Mouse (Mus musculus) v-Abl transformed pro-B cells (cell line): ENCODE data around the gene Sema4d.

Experiments used
- in situ Hi-C, 2 experiments: fragments of 400-800 bp; cut with MboI; formaldehyde crosslinking; loops; one replicate each; pipeline ENCODE4 v1.15.1; 2025; ENCODE audit not compliant: unreplicated experiment in 2 of 2

The Sema4d gene

DNA sequence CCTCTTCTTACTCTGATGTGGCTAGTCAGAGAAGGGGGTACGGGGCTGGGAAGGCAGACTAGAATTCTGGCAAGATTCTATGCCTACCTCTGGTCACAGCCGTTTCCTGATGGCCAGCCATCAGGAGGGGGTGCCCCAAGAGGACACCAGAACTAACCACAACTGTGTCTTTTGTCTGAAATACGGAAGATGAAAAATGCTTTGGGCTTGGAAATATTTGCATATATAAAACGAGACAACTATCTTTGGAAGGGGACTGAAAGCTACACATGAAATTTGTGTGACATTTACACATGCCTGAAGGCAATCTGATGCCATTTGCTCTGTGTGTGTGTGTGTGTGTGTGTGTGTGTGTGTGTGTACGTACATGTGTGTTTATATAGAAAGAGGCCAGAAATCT, 89.7 kb downstream of the Sema4d start:
- in situ Hi-C loops = no loop called here

DNA sequence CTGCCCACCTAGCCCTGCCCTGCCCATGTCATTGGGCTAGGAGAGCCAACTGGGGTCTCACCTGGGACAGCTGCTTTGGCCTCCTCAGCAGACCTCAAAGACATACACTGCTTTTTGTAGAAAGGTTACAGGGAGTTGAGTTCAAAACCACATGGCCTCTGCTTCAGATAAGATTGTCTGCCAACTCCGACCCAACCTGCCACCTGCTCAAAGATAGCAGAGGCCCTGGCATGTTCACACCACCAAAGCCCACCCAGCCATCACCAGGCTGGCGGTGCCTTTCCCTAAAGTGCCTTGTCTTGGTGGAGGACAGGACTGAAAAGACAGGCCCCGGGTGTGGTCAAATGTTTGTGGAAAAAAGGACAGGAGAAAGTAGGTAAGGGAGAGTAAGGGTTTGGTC, 95.2 kb downstream of the Sema4d start:
- in situ Hi-C loops = no loop called here

DNA sequence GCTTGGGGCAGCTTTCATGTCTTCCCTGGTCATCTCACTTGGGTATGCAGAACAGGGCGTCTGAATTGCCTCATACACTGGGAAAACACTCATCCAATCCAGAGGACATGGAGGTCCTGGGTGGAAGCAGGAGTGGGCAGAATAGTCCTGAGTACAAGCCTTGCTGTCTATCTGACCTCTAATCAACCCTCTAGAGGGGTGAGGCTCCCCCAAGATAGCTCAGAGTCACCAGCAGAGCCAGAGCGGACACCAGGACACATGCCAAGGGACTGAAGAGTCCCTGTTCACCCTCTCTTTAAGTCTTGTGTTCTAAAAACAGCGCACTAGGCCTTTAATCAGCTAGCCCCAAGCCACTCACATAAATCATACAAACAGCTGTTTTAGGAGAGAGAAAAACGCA, 95.7 kb downstream of the Sema4d start:
- in situ Hi-C loops = no loop called here

DNA sequence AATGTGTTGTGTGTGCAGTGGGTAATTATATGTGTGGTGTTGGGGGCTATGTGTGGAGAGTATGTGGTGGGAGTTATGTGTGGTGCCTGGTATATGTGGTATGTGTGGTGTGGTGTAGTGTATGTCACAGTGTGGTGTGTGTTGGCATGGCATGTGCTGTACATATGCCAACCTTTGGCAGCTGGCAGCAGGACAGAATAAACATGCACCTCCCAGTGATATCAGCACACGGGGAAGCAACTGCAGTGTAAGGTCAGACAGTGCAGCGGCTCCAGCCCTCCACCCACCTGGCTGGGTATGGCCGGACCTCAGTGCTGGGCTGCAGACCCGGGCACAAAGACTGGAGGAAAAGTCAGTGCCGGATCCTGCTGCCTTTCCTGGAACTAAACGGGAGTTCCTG, 96.1 kb downstream of the Sema4d start:
- in situ Hi-C loops = no loop called here

DNA sequence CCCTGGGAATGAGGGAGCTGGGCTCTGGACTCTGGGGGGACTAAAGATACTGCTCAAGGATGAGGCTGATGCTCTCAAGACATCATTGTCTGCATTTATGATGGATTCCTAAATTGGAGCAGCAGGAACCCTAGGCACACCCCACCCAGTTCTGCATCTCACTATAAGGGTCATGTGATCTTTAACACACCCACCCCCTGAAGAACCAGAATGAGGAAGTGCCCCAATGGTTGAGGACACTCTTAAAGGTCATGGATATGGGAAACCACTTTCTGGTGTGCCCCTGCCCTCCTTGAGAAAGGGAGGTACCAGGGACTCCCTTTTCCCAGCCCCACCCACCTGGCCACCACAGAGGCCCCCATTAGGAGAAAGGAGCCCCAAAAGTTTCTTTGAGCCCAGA, 97.1 kb downstream of the Sema4d start:
- in situ Hi-C loops = no loop called here

DNA sequence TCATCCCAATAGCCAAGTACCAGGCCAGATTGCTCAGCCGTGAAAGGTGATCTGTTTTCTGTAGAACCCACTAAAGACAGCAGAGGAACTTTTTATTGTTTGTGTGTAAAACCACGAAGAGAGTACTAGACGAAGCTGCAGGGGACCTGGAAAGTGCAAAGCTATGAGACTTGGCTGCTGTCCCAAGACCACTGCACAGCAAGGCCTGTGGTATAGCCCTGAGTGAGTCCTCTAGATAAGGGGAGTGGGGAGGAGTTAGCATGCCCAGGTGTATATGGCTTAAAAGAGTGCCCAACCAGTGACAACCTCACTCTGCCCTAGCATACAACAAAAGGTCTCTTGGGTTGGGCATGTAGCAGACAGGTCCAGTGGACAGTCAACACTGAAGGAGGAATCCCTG, 104.9 kb downstream of the Sema4d start:
- in situ Hi-C loops = loop anchor here in 1 of 2 experiments (5.0 kb wide), 1 partner anchor 124 kb away; no protein-coding TSS in a partner anchor

DNA sequence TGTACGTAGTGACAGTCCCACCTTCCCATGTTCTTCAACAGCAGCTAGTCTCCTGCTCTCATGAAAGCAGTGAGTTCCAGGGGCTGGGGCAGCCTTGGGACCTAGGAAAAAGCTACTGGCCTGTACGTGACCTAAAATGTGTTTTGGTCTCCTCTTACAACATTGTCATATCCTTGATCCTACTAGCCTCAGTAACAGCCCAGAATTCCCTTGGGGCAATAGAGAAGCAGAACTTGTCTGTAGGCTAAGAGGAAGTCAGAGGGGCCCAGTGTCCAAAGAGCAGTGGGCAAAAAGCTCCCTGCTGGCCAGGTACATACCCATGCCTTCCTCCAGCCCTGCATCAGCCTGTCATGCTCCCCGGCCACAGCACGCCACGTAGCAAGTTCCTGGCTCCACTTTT, 106.6 kb downstream of the Sema4d start:
- in situ Hi-C loops = loop anchor here in 1 of 2 experiments (5.0 kb wide), 1 partner anchor 125 kb away; no protein-coding TSS in a partner anchor

DNA sequence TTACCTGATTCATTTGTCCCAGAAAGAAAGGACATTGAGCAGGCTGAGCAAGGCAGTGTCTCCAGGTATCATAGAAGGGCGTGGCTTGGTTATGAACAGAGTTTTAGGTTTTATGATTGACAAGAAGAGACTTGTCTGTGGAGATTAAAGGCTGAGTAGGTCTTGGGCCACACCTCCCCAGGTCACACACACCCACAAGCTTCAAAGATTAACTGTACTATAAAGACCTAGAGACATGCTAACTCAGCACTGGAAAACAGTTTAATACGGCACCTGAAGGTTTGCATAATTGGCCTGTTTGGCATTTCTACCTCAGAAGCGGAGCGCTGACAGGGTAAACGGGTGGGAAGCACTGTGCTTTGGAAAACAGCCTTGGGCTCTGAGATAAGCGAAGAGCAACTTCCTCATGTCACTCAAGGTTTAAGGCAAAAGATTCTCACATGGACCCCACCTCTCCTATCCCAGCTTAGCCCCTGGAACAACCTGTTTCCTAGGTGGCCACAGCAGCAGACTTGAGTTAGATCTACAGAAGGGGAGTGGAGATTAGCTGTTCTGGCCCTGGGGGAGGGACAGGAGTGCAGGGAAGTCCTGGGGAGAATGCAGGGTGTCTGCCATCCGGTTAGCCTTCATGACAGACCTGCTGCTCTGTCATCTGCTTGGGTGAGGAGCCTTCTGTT, 108.1 kb downstream of the Sema4d start:
- in situ Hi-C loops = loop anchor here in 1 of 2 experiments (5.0 kb wide), 1 partner anchor 127 kb away; no protein-coding TSS in a partner anchor

DNA sequence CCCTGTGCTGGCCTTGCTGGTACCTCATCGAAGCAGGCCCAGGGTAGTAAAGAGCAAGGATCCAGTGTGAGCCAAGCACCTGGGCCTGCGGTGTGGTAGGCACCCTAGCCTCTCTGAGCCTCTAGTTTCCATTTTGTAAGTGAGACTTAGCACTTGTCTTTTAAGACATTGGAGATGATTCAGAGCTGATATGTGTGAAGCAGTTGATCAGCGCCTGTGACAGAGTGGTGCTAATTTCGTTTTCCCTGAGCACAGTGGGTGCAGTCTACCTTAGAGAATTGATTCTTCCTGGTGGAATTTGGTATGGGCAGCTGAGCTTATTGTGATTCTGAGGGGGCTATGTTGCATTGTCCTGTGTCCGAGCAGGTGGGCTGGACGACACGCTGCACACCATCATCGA, 111.9 kb downstream of the Sema4d start:
- in situ Hi-C loops = no loop called here

DNA sequence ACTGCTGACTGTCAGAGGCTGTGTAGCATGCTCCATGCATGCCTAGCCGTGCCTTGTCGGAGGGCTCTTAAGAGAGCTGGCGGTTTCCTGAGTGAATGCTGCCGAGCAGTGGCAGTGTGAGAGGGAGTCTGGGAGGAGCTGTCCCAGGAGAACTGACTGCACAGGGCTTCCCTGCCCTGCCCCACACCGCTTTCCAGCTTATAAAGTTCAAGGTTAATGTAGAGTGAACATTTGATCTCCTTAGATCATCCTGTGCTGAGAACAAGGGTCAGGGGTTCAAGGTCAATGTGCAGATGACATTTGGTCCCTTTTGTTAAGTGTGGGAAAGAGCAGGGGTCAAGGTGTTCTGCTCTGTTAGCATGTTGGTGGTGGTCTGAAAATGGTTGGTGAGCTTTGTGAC, 112.5 kb downstream of the Sema4d start:
- in situ Hi-C loops = no loop called here

DNA sequence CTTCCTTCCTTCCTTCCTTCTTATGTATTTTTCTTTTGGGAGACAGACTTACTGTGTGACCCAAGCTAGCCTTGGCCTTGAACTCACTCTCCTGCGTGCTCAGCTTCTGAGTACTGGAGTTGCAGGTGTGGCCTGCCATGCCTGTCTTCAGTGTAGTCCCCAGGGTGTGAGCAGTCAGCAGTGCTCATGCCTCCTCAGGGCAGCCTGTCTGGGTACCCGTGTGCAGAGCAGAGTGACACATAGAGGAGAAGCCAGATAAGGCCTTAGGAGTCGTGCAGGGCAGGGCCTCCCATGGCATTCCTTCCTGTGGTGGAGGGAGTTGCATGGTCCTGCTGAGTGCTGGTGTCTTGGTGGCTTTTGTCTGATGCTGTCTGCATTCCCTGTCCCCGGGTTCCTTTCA, 114.2 kb downstream of the Sema4d start:
- in situ Hi-C loops = no loop called here

DNA sequence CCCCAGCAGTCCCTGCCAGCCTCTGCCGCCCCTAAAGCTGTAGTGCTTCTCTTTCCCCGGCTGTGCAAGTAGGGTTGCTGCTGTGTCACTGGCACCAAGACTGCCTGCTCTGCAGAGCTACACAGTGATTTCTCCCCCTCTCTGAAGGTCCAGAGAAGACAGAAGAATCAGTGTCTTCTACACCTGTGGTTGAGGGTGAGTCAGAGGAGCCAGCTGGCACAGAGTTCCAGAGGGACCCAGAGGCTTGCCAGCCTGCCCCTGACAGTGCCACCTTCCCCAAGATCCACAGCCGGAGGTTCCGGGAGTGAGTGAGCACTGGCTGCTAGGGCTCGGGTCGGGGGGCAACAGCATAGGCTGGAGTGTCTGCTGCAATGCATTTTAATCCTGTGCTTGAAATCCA, 114.9 kb downstream of the Sema4d start:
- in situ Hi-C loops = no loop called here

DNA sequence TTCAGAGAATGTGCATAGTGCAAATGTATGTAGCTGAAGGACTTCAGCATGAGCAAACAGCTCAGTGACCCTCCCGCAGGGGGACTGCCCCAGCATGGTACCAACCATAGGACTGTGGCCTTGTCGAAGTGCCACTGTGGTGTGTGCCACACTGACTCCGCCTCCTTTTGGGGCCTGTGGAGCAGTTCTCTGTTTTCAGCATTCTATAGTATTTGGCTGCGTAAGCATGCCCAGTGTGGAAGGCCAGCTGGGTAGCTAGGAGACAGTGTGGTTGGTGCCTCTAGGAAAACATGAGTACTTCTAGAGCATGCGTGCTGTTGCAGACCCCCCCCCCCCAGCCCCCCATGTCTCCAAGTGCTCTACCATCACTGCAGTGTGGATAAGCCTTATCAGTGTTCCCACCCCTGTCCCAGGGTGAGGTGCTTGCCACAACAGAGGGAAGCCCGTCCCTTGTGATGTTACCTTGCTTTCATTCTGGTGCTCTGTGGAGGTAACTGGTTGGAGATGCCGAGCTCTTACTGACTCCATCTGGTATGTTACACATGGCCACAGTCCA, 115.8 kb downstream of the Sema4d start:
- in situ Hi-C loops = no loop called here

DNA sequence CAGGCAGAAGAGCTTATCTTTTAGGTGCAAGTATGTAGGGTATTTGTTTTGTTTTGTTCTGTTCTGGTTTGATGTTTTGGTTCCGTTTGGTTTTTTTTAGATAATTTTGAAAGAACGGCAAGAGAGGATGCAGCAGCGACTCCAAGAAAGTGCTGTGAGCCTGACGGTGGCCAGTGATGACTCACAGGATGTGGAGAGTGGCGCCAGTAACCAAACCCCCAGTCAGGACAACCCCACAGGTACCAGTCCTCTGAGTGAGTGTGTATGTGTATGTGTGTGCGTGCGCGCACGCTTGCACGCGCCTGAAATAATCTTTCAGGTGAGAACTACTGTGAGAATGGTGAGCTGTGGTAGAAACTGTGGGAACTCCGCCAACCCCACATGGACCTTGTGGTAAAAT, 116.5 kb downstream of the Sema4d start:
- in situ Hi-C loops = no loop called here

DNA sequence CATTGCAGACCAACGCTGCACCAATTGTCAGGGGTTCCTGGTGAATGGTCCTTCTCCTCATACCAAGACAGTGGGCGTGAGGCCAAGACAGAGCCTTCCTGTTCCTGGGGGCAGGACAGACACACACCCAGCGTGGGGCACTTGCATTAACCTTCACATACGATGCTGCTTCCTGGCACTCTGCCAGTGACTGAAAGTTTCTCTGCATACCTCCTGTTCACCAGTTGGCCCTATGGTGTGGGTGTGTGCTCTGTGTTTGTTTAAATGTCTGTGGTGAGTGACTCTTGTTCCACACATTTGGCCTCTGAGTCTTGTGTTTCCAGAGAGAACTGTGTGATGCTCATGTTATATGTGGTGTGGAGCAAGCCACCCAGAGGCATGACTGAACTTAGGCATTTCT, 116.9 kb downstream of the Sema4d start:
- in situ Hi-C loops = no loop called here

DNA sequence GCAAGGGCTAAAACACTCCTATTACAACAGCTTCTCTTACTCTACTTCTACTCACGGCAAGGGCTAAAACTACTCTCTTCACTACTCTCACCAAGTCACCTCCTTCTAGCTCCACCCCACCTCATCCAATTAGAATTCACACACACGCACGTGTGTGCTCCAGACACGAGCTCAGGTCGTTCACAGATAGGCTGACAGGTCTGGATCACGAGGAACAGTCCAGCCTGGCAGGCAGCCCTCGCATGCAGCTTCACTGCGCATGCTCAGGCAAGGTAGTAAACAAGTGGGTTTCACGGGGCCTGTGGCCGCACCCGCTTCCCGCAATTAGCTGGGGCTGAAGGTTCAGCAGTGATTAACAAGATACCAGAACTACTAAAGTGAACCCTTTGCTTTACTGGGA, 125.4 kb downstream of the Sema4d start:
- in situ Hi-C loops = loop anchor here in 1 of 2 experiments (10.0 to 25.0 kb wide), 2 partner anchors 47 to 569 kb away; no protein-coding TSS in a partner anchor

DNA sequence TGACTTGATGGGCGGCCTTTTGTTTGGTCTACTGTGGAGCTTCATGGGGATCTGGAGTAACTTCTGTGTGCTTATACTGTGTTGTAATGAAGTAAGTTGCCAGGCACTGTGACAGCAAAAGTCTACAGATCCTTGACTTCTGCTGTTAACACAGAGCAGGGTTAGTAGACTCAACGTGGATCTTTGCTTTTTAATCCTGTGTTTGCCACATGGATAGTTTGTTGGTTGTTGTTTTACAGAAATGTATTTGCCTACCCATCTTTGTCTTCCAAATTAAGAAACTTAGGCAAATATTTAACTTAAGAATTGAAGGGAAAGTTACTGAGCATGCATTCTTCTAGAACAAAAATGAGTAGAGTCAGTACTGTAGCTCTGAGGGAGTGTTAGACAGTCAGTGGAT, 130.0 kb downstream of the Sema4d start:
- in situ Hi-C loops = loop anchor here in 1 of 2 experiments (10.0 to 25.0 kb wide), 2 partner anchors 51 to 574 kb away; no protein-coding TSS in a partner anchor

DNA sequence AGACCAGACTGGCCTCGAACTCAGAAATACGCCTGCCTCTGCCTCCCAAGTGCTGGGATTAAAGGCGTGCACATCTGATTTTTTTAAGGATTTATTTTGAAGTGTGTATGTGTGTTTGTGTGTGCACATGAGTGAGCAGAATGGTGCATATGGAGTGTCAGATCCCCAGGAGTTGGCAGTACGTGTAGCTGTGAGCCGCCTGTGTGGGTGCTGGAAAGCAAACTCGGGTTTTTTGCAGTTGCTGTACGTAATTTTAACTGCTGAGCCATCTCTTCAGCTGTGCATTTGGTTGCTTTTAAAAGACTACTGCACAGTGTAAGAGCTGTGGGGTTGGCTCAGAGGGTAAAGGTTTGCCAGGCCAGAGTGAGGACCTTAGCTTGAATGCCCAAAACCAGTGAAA, 134.0 kb downstream of the Sema4d start:
- in situ Hi-C loops = loop anchor here (5.0 to 25.0 kb wide), 3 partner anchors 153 to 578 kb away; no protein-coding TSS in a partner anchor

DNA sequence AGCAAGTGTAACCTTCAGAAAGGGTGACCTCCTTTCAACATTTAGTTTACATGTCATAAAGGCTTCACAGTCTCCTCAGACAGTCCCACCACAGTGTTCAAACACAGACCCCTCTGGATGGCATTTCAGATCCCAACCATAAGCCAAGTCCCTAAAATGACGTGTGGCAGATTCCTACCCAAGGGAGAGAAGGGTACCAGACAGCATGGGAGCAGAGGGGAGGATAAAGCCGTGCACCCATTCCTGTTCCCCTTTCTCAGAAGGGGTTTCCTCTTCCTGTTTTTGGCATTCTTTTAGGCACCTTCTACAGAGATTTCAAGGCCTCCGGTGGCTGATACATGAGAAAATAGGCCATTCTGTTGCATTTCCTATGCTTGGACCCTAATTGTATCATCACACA, 135.5 kb downstream of the Sema4d start:
- in situ Hi-C loops = loop anchor here (5.0 to 25.0 kb wide), 3 partner anchors 154 to 579 kb away; no protein-coding TSS in a partner anchor

DNA sequence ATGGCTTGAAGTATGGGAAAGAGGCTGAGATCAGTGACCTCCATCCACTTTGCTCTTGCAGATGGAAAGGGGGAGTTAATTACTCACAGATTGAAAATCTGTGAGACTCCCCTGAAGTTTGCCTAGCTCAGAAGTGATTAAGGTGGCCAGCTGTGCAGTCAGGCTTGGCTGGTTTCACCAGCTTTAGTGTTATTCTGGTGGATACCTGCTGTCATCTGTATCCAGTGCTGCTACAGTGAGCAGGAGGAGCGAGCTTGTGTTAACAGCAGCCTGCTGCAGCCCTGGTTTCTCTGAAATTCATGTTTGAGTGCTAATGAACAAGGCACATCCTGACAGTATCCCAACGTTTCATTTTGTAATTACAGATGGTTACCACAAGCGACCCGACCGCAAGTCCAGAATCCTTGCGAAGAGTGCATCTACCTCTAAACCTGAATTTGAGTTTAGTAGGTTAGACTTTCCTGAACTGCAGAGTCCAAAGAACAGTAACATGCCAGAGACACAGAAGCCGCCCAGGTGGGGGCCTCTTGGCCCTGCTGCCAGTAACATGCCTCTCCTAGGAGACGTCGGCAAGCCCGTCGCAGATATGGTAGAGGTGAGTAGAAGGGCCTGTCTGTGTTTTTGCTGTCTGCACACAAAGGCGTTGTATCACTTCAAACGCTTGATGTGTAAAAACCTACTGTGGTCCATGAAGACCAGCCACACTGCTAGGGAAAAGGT, 136.9 kb downstream of the Sema4d start:
- in situ Hi-C loops = loop anchor here (5.0 to 25.0 kb wide), 3 partner anchors 156 to 581 kb away; no protein-coding TSS in a partner anchor

DNA sequence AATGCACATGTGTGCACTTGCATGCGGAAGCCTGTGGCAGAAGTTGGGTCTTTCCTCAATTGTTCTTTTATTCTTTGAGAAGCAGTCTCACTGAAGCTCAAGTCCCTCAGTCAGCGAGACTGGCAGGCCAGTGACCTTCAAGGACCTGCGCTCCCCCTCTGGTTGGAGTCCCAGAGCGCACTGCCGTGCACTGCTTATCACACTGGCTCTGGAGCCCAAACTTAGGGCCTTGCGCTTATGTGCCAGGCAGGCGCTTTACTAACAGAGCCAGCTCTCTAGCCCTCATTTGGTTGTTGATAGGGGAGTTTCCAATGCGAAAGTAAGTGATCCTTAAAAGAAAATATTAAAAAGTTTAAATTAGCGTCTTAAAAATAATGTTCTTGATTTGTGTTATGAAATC, 139.6 kb downstream of the Sema4d start:
- in situ Hi-C loops = loop anchor here (10.0 to 25.0 kb wide), 2 partner anchors 571 to 583 kb away; no protein-coding TSS in a partner anchor
